Mouse (Mus musculus): ENCODE measurements at regions not wholly inside any gene's neighbourhood (a gene's known extent, or its start where the extent isn't known, plus 50 kb on each side); places are given as distances from the start of the nearest gene placed in this dataset.
A peak's percentile ranks its signal among the peaks of the same experiment; 100 is the strongest.

- no peak for DNase-seq (ENCODE audit: low spot score)
- Histone ChIP-seq H3K27ac (ENCODE audit: low read depth, low read length) (no peak overlapping the region), H3K27me3 (ENCODE audit: control insufficient read depth, insufficient read depth, low read length) (no peaks in the 10 kb centered on the region), H3K9me3 (ENCODE audit: control insufficient read depth, low read length) (no peaks in the 10 kb centered on the region), H3K4me3 (ENCODE audit: low read depth, low read length) (no peak overlapping the region), H3K4me2 (ENCODE audit: low read depth, low read length, severe bottlenecking) (no peak overlapping the region), H3K9ac (ENCODE audit: low read length) (no peak overlapping the region), H3K36me3 (ENCODE audit: control insufficient read depth, insufficient read depth, low read length) (no peaks in the 10 kb centered on the region), H3K4me1 (replicated peaks; ENCODE audit: control insufficient read depth, insufficient read depth, low read length) (no peaks in the 10 kb centered on the region)
- no peak for ATAC-seq (replicated peaks; ENCODE audit: low FRiP score)
- 79% methylated on average over 4 of the region's 4 CpGs for WGBS
These were observed 65.6 kb downstream of the 4933402N22Rik start for GRCm38 (mm10) chr5:11983452-11983851.

GRCm38 (mm10) chr5:11989140-11989539 lies 71.3 kb downstream of the 4933402N22Rik start:
- no peak for ATAC-seq (replicated peaks; ENCODE audit: low FRiP score)
- 91% methylated on average over 5 of the region's 5 CpGs for WGBS

GRCm38 (mm10) chr5:12000777-12001176 lies 82.9 kb downstream of the 4933402N22Rik start:
- Histone ChIP-seq H3K36me3 (ENCODE audit: control insufficient read depth, insufficient read depth, low read length) (no peaks in the 10 kb centered on the region), H3K27me3 (ENCODE audit: control insufficient read depth, insufficient read depth, low read length) (no peaks in the 10 kb centered on the region), H3K27ac (ENCODE audit: low read depth, low read length) (no peak overlapping the region), H3K4me2 (ENCODE audit: low read depth, low read length, severe bottlenecking) (no peak overlapping the region), H3K9ac (ENCODE audit: low read length) (no peak overlapping the region), H3K4me3 (ENCODE audit: low read depth, low read length) (no peak overlapping the region), H3K9me3 (ENCODE audit: control insufficient read depth, low read length) (no peaks in the 10 kb centered on the region), H3K4me1 (replicated peaks; ENCODE audit: control insufficient read depth, insufficient read depth, low read length) (no peaks in the 10 kb centered on the region)
- no peak for ATAC-seq (replicated peaks; ENCODE audit: low FRiP score)
- DNase-seq (ENCODE audit: low spot score), result no peak

More at GRCm38 (mm10) chr5:11989140-11989539, 71.3 kb downstream of the 4933402N22Rik start:
- Histone ChIP-seq H3K27ac (ENCODE audit: low read depth, low read length) (no peak overlapping the region), H3K36me3 (ENCODE audit: control insufficient read depth, insufficient read depth, low read length) (no peaks in the 10 kb centered on the region), H3K4me1 (replicated peaks; ENCODE audit: control insufficient read depth, insufficient read depth, low read length) (no peaks in the 10 kb centered on the region), H3K4me3 (ENCODE audit: low read depth, low read length) (no peak overlapping the region), H3K4me2 (ENCODE audit: low read depth, low read length, severe bottlenecking) (no peak overlapping the region), H3K9ac (ENCODE audit: low read length) (no peak overlapping the region), H3K9me3 (ENCODE audit: control insufficient read depth, low read length) (no peaks in the 10 kb centered on the region), H3K27me3 (ENCODE audit: control insufficient read depth, insufficient read depth, low read length) (no peaks in the 10 kb centered on the region)
- DNase-seq (ENCODE audit: low spot score), result no peak

GRCm38 (mm10) chr5:12006473-12006872 lies 88.6 kb downstream of the 4933402N22Rik start:
- WGBS, result 87% methylated on average over 3 of the region's 3 CpGs
- no peaks in the 10 kb centered on the region for H3K36me3 ChIP-seq (ENCODE audit: control insufficient read depth, insufficient read depth, low read length)

GRCm38 (mm10) chr5:12016332-12016731 lies 98.5 kb downstream of the 4933402N22Rik start:
- no peak overlapping the region for H3K27ac ChIP-seq (ENCODE audit: low read depth, low read length)
- WGBS, result 77% methylated on average over 1 of the region's 1 CpGs
- H3K4me1 ChIP-seq (replicated peaks; ENCODE audit: control insufficient read depth, insufficient read depth, low read length), result no peaks in the 10 kb centered on the region
- no peaks in the 10 kb centered on the region for H3K36me3 ChIP-seq (ENCODE audit: control insufficient read depth, insufficient read depth, low read length)
- H3K9ac ChIP-seq (ENCODE audit: low read length), result no peak overlapping the region
- DNase-seq (ENCODE audit: low spot score), result no peak
- no peak for ATAC-seq (replicated peaks; ENCODE audit: low FRiP score)
- no peaks in the 10 kb centered on the region for H3K27me3 ChIP-seq (ENCODE audit: control insufficient read depth, insufficient read depth, low read length)
- no peaks in the 10 kb centered on the region for H3K9me3 ChIP-seq (ENCODE audit: control insufficient read depth, low read length)
- no peak overlapping the region for H3K4me3 ChIP-seq (ENCODE audit: low read depth, low read length)
- no peak overlapping the region for H3K4me2 ChIP-seq (ENCODE audit: low read depth, low read length, severe bottlenecking)

More at GRCm38 (mm10) chr5:12006473-12006872, 88.6 kb downstream of the 4933402N22Rik start:
- H3K4me1 ChIP-seq (replicated peaks; ENCODE audit: control insufficient read depth, insufficient read depth, low read length), result no peaks in the 10 kb centered on the region
- no peak for ATAC-seq (replicated peaks; ENCODE audit: low FRiP score)
- no peaks in the 10 kb centered on the region for H3K9me3 ChIP-seq (ENCODE audit: control insufficient read depth, low read length)
- no peaks in the 10 kb centered on the region for H3K27me3 ChIP-seq (ENCODE audit: control insufficient read depth, insufficient read depth, low read length)
- no peak overlapping the region for H3K4me3 ChIP-seq (ENCODE audit: low read depth, low read length)
- DNase-seq (ENCODE audit: low spot score), result no peak
- no peak overlapping the region for H3K4me2 ChIP-seq (ENCODE audit: low read depth, low read length, severe bottlenecking)
- no peak overlapping the region for H3K27ac ChIP-seq (ENCODE audit: low read depth, low read length)
- no peak overlapping the region for H3K9ac ChIP-seq (ENCODE audit: low read length)

GRCm38 (mm10) chr5:12020489-12020888 lies 102.6 kb downstream of the 4933402N22Rik start:
- H3K4me2 ChIP-seq (ENCODE audit: low read depth, low read length, severe bottlenecking), result no peak overlapping the region
- H3K9me3 ChIP-seq (ENCODE audit: control insufficient read depth, low read length), result no peaks in the 10 kb centered on the region
- H3K4me1 ChIP-seq (replicated peaks; ENCODE audit: control insufficient read depth, insufficient read depth, low read length), result no peaks in the 10 kb centered on the region
- H3K27ac ChIP-seq (ENCODE audit: low read depth, low read length), result no peak overlapping the region
- ATAC-seq (replicated peaks; ENCODE audit: low FRiP score), result no peak
- no peak overlapping the region for H3K4me3 ChIP-seq (ENCODE audit: low read depth, low read length)
- no peak for DNase-seq (ENCODE audit: low spot score)
- no peaks in the 10 kb centered on the region for H3K36me3 ChIP-seq (ENCODE audit: control insufficient read depth, insufficient read depth, low read length)
- no peaks in the 10 kb centered on the region for H3K27me3 ChIP-seq (ENCODE audit: control insufficient read depth, insufficient read depth, low read length)
- H3K9ac ChIP-seq (ENCODE audit: low read length), result no peak overlapping the region

- Histone ChIP-seq H3K9ac (ENCODE audit: low read length) (no peak overlapping the region), H3K27me3 (ENCODE audit: control insufficient read depth, insufficient read depth, low read length) (no peaks in the 10 kb centered on the region), H3K36me3 (ENCODE audit: control insufficient read depth, insufficient read depth, low read length) (no peaks in the 10 kb centered on the region), H3K4me3 (ENCODE audit: low read depth, low read length) (no peak overlapping the region), H3K27ac (ENCODE audit: low read depth, low read length) (no peak overlapping the region), H3K9me3 (ENCODE audit: control insufficient read depth, low read length) (no peaks in the 10 kb centered on the region), H3K4me2 (ENCODE audit: low read depth, low read length, severe bottlenecking) (no peak overlapping the region), H3K4me1 (replicated peaks; ENCODE audit: control insufficient read depth, insufficient read depth, low read length) (no peaks in the 10 kb centered on the region)
- no peak for DNase-seq (ENCODE audit: low spot score)
- no peak for ATAC-seq (replicated peaks; ENCODE audit: low FRiP score)
These were observed 107.0 kb downstream of the 4933402N22Rik start for GRCm38 (mm10) chr5:12024705-12025383.

- 14% methylated on average over 5 of the region's 5 CpGs for WGBS
- Histone ChIP-seq H3K27ac (ENCODE audit: low read depth, low read length) (no peak overlapping the region), H3K4me3 (ENCODE audit: low read depth, low read length) (no peak overlapping the region), H3K4me1 (replicated peaks; ENCODE audit: control insufficient read depth, insufficient read depth, low read length) (no peaks in the 10 kb centered on the region), H3K27me3 (ENCODE audit: control insufficient read depth, insufficient read depth, low read length) (no peaks in the 10 kb centered on the region), H3K36me3 (ENCODE audit: control insufficient read depth, insufficient read depth, low read length) (no peaks in the 10 kb centered on the region), H3K9me3 (ENCODE audit: control insufficient read depth, low read length) (no peaks in the 10 kb centered on the region), H3K9ac (ENCODE audit: low read length) (no peak overlapping the region), H3K4me2 (ENCODE audit: low read depth, low read length, severe bottlenecking) (no peak overlapping the region)
- peak; percentile 83; the same call in 1 of the 2 replicates for ATAC-seq (replicated peaks; ENCODE audit: low FRiP score)
- DNase-seq (ENCODE audit: low spot score), result peak; percentile 63
These were observed 112.2 kb downstream of the 4933402N22Rik start for GRCm38 (mm10) chr5:12030002-12030401.

GRCm38 (mm10) chr5:12049806-12050205 lies 132.0 kb downstream of the 4933402N22Rik start:
- Histone ChIP-seq H3K4me1 (replicated peaks; ENCODE audit: control insufficient read depth, insufficient read depth, low read length) (no peaks in the 10 kb centered on the region), H3K4me3 (ENCODE audit: low read depth, low read length) (no peak overlapping the region), H3K27ac (ENCODE audit: low read depth, low read length) (no peak overlapping the region), H3K4me2 (ENCODE audit: low read depth, low read length, severe bottlenecking) (no peak overlapping the region), H3K9me3 (ENCODE audit: control insufficient read depth, low read length) (no peaks in the 10 kb centered on the region), H3K36me3 (ENCODE audit: control insufficient read depth, insufficient read depth, low read length) (no peaks in the 10 kb centered on the region), H3K9ac (ENCODE audit: low read length) (no peak overlapping the region), H3K27me3 (ENCODE audit: control insufficient read depth, insufficient read depth, low read length) (no peaks in the 10 kb centered on the region)
- 70% methylated on average over 1 of the region's 1 CpGs for WGBS
- ATAC-seq (replicated peaks; ENCODE audit: low FRiP score) (no peak), DNase-seq (ENCODE audit: low spot score) (no peak)
